Comparison of ENCODE assay signal across 24 mouse cellular contexts in the genomic region with DNA sequence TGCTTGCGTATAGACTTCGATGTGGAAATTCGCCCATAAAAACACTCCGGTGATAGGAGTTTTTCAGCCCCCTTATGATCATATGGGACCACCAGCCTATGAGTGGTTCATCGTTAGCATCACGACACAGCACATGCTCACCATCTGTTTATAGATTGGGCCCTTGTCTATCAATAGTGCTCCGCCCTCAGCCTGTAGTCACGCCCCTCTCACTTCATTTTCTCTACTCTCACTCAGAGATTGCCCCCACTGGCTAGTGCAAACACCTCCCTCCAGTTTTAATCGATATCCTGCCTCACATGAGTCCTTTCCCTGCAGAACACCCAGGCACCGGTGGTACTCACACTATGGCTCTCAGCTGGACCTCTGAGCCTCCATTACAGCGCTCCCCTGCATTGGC.
DNase-seq lines count a peak whose midpoint lies in the region; ATAC-seq and TF ChIP-seq lines count a peak whose summit lies in the region.
"Had no signal": no experiment of that assay in that cellular context is flagged by ENCODE, and none has a peak within 500 bp of the region (broad histone marks: within the 10 kb centered on the region; RNA-seq: fewer than 3 reads in every experiment).

No protein-coding gene starts in this region.

- no peaks in the 10 kb centered on the region for H3K9me3 ChIP-seq in liver, embryonic 12.5 days (replicated peaks)
- no peaks in the 10 kb centered on the region for H3K9me3 ChIP-seq in liver, embryonic 14.5 days (ENCODE audit: control insufficient read depth, low read length)
- no peaks in the 10 kb centered on the region for H3K9me3 ChIP-seq in liver, postnatal 0 days (ENCODE audit: low read length)
- H3K9me3 ChIP-seq: forebrain, embryonic 10.5 days; forebrain, embryonic 13.5 days; hindbrain, embryonic 10.5 days; hindbrain, embryonic 13.5 days had no signal

- no peak for TF ChIP-seq CTCF in liver, embryonic 14.5 days (IDR thresholded peaks at IDR 0.05; ENCODE audit: low read depth)
- no peak for TF ChIP-seq CTCF in liver, postnatal 0 days (IDR thresholded peaks at IDR 0.05; ENCODE audit: low read depth)

- no peak for DNase-seq in liver, embryonic 14.5 days (ENCODE audit: low read depth in 3 of 3, low spot score in 3 of 3)
- DNase-seq in liver, postnatal 0 days = no peak
- no peak for DNase-seq in heart, postnatal 25 days (ENCODE audit: low spot score)
- DNase-seq in embryo, embryonic 9.5 days (ENCODE audit: extremely low spot score) = no peak
- DNase-seq in testis, postnatal 10 days (ENCODE audit: low spot score) = no peak
- DNase-seq: adrenal gland, adult 8-10 months; adrenal gland, postnatal 25 days; cerebellum, adult 11-12 months; cerebellum, adult 9-10 months; cerebellum, postnatal 25 days; embryo, embryonic 11 days; gastrocnemius, postnatal 10 days; gastrocnemius, postnatal 36 days; heart, postnatal 36 days had no signal

- H3K27ac ChIP-seq in liver, embryonic 12.5 days = no peak overlapping the region
- H3K27ac ChIP-seq in liver, embryonic 14.5 days = no peak overlapping the region
- no peak overlapping the region for H3K27ac ChIP-seq in liver, postnatal 0 days (ENCODE audit: low read depth)
- H3K27ac ChIP-seq: forebrain, embryonic 10.5 days; forebrain, embryonic 13.5 days; hindbrain, embryonic 10.5 days; hindbrain, embryonic 13.5 days had no signal

- TF ChIP-seq EP300 in liver, embryonic 14.5 days (IDR thresholded peaks at IDR 0.05; ENCODE audit: low read depth) = no peak
- TF ChIP-seq EP300 in liver, postnatal 0 days (IDR thresholded peaks at IDR 0.05; ENCODE audit: low read depth) = no peak

- H3K4me2 ChIP-seq in liver, embryonic 12.5 days = peak overlapping the region; percentile 20; the same call in 1 of the 2 replicates
- no peak overlapping the region for H3K4me2 ChIP-seq in liver, embryonic 14.5 days (ENCODE audit: low read depth)
- H3K4me2 ChIP-seq in liver, postnatal 0 days (ENCODE audit: low read depth, low read length) = no peak overlapping the region
- H3K4me2 ChIP-seq: forebrain, embryonic 13.5 days; heart, embryonic 11.5 days; hindbrain, embryonic 13.5 days had no signal

- intact Hi-C loops in heart, postnatal 25 days (cut with DNase I) = no loop called here

- no peak overlapping the region for H3K4me3 ChIP-seq in liver, embryonic 12.5 days
- no peak overlapping the region for H3K4me3 ChIP-seq in liver, embryonic 14.5 days (ENCODE audit: insufficient read depth in 1 of 2, low read depth in 2 of 2, low read length in 2 of 2)
- H3K4me3 ChIP-seq in liver, postnatal 0 days (ENCODE audit: low read depth, low read length) = no peak overlapping the region
- H3K4me3 ChIP-seq: forebrain, embryonic 10.5 days; forebrain, embryonic 13.5 days; hindbrain, embryonic 10.5 days; hindbrain, embryonic 13.5 days had no signal

- WGBS in liver, embryonic 12.5 days (ENCODE audit: insufficient replicate concordance) = 44% methylated on average over 11 of the region's 11 CpGs
- 47% methylated on average over 11 of the region's 11 CpGs for WGBS in liver, embryonic 14.5 days (ENCODE audit: insufficient replicate concordance)
- WGBS in liver, postnatal 0 days (ENCODE audit: insufficient replicate concordance) = 62% methylated on average over 11 of the region's 11 CpGs

- H3K36me3 ChIP-seq in liver, embryonic 12.5 days = no peaks in the 10 kb centered on the region
- no peaks in the 10 kb centered on the region for H3K36me3 ChIP-seq in liver, embryonic 14.5 days (replicated peaks; ENCODE audit: control insufficient read depth, insufficient read depth, low read depth)
- no peaks in the 10 kb centered on the region for H3K36me3 ChIP-seq in liver, postnatal 0 days (replicated peaks; ENCODE audit: insufficient read depth, low read length)
- H3K36me3 ChIP-seq: forebrain, embryonic 10.5 days; hindbrain, embryonic 10.5 days; hindbrain, embryonic 13.5 days had no signal

- peaks cover 21% of the 10 kb centered on the region for H3K4me1 ChIP-seq in liver, embryonic 12.5 days
- peaks cover 0 to 11% of the 10 kb centered on the region in 2 experiments for H3K4me1 ChIP-seq in liver, embryonic 14.5 days (replicated peaks; ENCODE audit: control insufficient read depth in 2 of 2, insufficient read depth in 2 of 2, low read length in 1 of 2)
- H3K4me1 ChIP-seq in liver, postnatal 0 days (ENCODE audit: insufficient read depth) = peaks cover 3% of the 10 kb centered on the region; the same call in 1 of the 2 replicates
- H3K4me1 ChIP-seq: forebrain, embryonic 10.5 days; forebrain, embryonic 13.5 days; hindbrain, embryonic 10.5 days; hindbrain, embryonic 13.5 days had no signal

- H3K9ac ChIP-seq in liver, embryonic 12.5 days = no peak overlapping the region
- H3K9ac ChIP-seq in liver, embryonic 14.5 days (replicated peaks) = no peak overlapping the region
- no peak overlapping the region for H3K9ac ChIP-seq in liver, postnatal 0 days (replicated peaks)
- H3K9ac ChIP-seq: forebrain, embryonic 13.5 days; hindbrain, embryonic 13.5 days had no signal

- ATAC-seq in liver, embryonic 12.5 days = peak; percentile 71
- peak; percentile 59 for ATAC-seq in liver, embryonic 14.5 days (ENCODE audit: insufficient read depth)
- peak; percentile 87 for ATAC-seq in liver, postnatal 0 days
- ATAC-seq: activated CD4-positive, CD25-positive, alpha-beta regulatory T cell, adult 4 months; CD4-positive, CD25-positive, alpha-beta regulatory T cell, adult 4 months; forebrain, embryonic 13.5 days; forebrain, embryonic 16.5 days; hindbrain, embryonic 16.5 days had no signal

- 0 out of 2 replicates have a peak, but pooled peaks cover 8% of the 10 kb centered on the region for H3K27me3 ChIP-seq in liver, embryonic 12.5 days (replicated peaks)
- no peaks in the 10 kb centered on the region for H3K27me3 ChIP-seq in liver, embryonic 14.5 days (ENCODE audit: control insufficient read depth, insufficient read depth, low read length)
- H3K27me3 ChIP-seq in liver, postnatal 0 days (ENCODE audit: insufficient read depth, low read length) = no peaks in the 10 kb centered on the region
- H3K27me3 ChIP-seq: forebrain, embryonic 13.5 days; hindbrain, embryonic 13.5 days had no signal
